Mouse (Mus musculus): ENCODE measurements around the gene Unk. TPM values are rescaled to one million over a fixed set of nuclear protein-coding genes. Genes with fewer than 3 reads are reported as not detected.

The Unk gene
- polyA plus RNA-seq, 1 experiment from 2014 or later = 49.1 TPM

DNA sequence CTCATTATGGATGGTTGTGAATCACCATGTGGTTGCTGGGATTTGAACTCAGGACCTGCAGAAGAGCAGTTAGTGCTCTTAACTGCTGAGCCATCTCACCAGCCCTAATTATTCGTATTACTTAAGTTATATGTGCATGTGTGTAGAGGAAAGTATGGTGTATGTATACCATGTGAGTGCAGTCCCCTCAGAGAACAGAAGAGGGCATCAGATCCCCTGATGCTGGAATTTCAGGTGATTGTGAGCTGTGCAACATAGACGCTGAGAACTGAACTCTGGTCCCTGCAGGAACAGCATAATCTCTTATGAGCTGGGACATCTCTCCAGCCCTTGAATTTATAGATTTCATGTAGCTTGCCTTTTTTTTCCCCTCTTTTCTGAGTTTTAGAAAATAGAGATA lies 11.7 kb downstream of the Unk start:
- no peaks in the 10 kb centered on the region for H3K9me3 ChIP-seq (replicated peaks)
- peaks cover 52% of the 10 kb centered on the region for H3K36me3 ChIP-seq
- H3K27me3 ChIP-seq = no peaks in the 10 kb centered on the region
- ATAC-seq (ENCODE audit: low FRiP score) = no peak
- 98% methylated on average over 2 of the region's 2 CpGs for WGBS
- H3K4me2 ChIP-seq (replicated peaks) = no peak overlapping the region
- no peak overlapping the region for H3K27ac ChIP-seq
- H3K4me1 ChIP-seq = no peaks in the 10 kb centered on the region
- H3K9ac ChIP-seq = no peak overlapping the region
- H3K4me3 ChIP-seq = no peak overlapping the region

DNA sequence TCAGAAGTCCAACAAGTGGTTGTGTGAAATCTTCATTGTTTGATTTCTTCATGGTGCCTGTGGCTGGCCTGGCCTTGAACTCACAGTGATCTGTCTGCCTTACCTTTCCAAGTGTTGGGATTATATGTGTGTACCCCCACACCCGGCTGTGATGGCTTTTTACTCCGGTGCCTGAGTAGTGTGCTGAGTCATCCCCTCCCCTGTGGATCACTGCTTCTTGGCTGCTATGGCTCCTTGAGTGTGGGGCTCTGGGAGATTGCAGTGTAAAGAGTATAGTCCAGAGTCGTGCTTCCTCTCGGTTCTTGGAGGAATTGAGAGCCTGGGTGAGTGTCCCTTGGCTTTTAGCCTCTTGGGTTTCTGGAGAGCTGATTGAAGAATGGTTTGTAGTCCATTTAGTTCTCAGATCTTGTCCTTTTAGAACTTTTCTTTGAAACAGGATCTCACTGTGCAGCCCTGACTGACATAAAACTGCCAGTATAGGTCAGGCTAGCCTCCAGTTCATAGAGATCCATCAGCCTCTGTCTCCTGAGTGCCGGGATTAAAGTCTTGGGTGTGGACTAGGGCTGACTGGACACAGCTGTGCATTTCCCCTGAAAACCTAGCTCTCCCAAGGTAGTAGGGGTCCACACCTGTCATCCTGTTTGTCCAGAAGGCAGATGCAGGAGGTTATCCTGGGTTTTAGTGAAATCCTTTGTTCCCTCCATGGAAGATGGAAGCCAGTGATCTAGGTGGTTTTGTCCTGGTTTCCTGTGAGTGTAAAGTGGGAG lies 12.4 kb downstream of the Unk start:
- H3K4me1 ChIP-seq = no peaks in the 10 kb centered on the region
- no peaks in the 10 kb centered on the region for H3K27me3 ChIP-seq
- peaks cover 58% of the 10 kb centered on the region for H3K36me3 ChIP-seq
- ATAC-seq (ENCODE audit: low FRiP score) = no peak
- H3K9me3 ChIP-seq (replicated peaks) = no peaks in the 10 kb centered on the region
- WGBS = 89% methylated on average over 5 of the region's 5 CpGs
- no peak overlapping the region for H3K27ac ChIP-seq
- no peak overlapping the region for H3K9ac ChIP-seq
- H3K4me3 ChIP-seq = no peak overlapping the region
- H3K4me2 ChIP-seq (replicated peaks) = no peak overlapping the region

DNA sequence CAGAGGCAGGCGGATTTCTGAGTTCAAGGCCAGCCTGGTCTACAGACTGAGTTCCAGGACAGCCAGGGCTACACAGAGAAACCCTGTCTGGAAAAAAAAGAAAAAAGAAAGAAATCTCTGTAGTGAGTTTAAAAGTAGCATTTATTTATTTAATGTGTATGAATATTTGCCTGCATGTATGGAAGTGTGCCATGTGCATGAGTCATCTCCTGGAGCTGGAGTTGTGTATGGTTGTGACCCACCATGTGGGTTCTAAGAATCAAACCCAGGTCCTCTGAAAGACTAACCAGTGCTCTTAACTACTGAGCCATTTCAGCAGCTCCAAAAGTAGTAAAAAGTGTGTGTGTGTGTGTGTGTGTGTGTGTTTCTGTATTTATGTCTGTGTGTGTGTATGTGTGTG lies 13.2 kb downstream of the Unk start:
- H3K27ac ChIP-seq = no peak overlapping the region
- H3K36me3 ChIP-seq = peaks cover 64% of the 10 kb centered on the region
- H3K27me3 ChIP-seq = no peaks in the 10 kb centered on the region
- no peaks in the 10 kb centered on the region for H3K9me3 ChIP-seq (replicated peaks)
- 88% methylated on average over 1 of the region's 1 CpGs for WGBS
- H3K4me2 ChIP-seq (replicated peaks) = no peak overlapping the region
- H3K4me3 ChIP-seq = no peak overlapping the region
- no peak overlapping the region for H3K9ac ChIP-seq
- ATAC-seq (ENCODE audit: low FRiP score) = no peak
- H3K4me1 ChIP-seq = no peaks in the 10 kb centered on the region

DNA sequence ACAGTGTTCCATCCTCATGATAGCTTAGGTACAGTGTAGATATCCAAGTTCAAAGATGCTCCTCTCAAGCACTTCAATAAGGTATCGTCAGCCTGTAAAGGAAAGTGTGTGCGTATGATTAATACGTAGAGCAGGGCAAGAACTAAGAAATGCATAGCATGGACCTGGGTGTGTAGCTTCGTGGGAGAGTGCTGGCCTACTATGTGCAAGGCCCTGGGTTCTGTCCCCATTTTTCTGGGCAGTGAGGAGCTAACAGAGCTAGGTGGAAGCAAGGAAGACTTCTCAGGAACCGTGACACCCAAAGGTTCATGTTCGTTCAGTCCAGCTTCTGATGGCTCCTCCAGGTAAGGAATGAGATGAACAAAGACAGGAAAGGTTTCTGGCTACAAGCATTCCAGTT lies 15.1 kb downstream of the Unk start:
- Histone ChIP-seq H3K36me3 (peaks cover 66% of the 10 kb centered on the region), H3K9me3 (replicated peaks) (no peaks in the 10 kb centered on the region), H3K27ac (no peak overlapping the region), H3K27me3 (no peaks in the 10 kb centered on the region), H3K4me1 (no peaks in the 10 kb centered on the region), H3K9ac (no peak overlapping the region), H3K4me3 (no peak overlapping the region), H3K4me2 (replicated peaks) (no peak overlapping the region)
- WGBS = 97% methylated on average over 6 of the region's 6 CpGs
- no peak for ATAC-seq (ENCODE audit: low FRiP score)

DNA sequence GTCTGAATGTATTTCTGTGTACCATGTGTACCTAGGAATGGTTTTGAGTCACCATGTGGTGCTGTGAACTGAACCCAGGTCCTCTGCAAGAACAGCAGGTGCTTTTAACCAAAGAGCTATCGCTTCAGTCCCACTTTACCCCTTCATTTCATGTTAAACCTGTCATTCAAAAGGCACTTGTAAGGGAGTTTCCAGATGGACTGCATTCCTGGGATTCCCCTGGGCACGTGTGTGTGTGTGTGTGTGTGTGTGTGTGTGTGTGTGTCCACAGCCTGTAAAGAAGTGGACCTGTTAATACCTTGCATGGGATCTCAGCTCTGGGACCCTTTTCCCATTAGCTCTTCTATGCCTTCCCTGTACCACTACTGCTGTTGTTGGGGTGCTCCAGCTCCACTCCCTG lies 19.5 kb downstream of the Unk start:
- Histone ChIP-seq H3K4me2 (replicated peaks) (no peak overlapping the region), H3K9ac (no peak overlapping the region), H3K4me3 (no peak overlapping the region), H3K4me1 (no peaks in the 10 kb centered on the region), H3K27me3 (no peaks in the 10 kb centered on the region), H3K27ac (no peak overlapping the region), H3K9me3 (replicated peaks) (no peaks in the 10 kb centered on the region), H3K36me3 (peaks cover 92% of the 10 kb centered on the region)
- no peak for ATAC-seq (ENCODE audit: low FRiP score)
- 87% methylated on average over 2 of the region's 2 CpGs for WGBS

DNA sequence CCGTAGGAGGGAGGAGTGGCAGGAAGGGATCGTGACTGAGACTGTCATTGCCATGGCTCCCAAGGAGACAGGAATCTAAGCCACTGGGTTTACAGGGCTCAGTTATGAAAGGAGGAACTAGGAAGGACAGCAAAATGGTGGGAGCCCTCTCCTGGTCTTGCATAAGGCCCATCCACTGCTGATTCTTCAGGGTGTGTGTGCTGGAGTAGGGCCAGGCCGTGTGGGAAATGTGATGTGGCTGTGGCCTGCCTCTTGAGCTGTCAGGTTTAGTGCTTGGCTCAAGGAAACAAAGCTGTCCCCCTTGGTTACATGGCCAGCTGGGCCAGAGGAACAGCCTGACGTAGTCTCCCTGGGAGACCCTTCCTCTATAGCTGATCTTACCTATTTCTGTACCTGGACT lies 20.1 kb downstream of the Unk start:
- no peak for ATAC-seq (ENCODE audit: low FRiP score)
- Histone ChIP-seq H3K4me1 (no peaks in the 10 kb centered on the region), H3K4me3 (no peak overlapping the region), H3K4me2 (replicated peaks) (no peak overlapping the region), H3K9ac (no peak overlapping the region), H3K9me3 (replicated peaks) (no peaks in the 10 kb centered on the region), H3K27me3 (no peaks in the 10 kb centered on the region), H3K27ac (no peak overlapping the region), H3K36me3 (peaks cover 93% of the 10 kb centered on the region)
- 90% methylated on average over 4 of the region's 4 CpGs for WGBS

DNA sequence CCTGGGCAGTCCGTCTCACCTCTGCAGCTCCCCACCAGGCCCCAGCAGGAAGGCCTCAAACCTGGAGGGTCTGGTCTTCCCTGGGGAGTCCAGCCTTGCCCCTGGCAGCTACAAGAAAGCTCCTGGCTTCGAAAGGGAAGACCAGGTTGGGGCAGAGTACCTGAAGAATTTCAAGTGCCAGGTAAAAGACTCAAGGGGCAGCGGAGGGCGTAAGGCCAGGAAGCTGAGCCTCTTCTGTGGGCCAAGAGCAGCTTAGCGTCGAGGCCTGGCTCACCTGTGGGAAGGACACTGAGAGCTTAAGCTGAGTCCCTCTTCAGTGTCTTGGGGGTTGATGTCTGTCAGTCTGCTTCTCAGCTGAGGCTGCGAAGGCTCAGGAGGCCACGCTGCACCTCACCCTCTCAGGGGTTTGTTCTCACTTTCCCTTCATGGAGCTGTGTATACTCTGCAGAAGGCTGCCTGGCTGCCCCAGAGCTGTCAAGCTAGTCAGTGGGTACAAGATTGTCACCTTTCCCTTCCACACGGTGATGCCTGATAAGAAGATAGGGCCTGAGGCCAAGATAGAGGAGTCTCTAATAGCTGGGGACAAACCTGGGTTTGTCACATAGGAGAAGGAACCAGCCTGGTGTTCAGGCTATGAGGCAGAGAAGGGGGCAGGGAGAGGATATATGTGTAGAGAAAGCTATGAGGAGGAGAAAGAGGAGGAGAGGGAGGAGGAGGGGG lies 23.5 kb downstream of the Unk start:
- Histone ChIP-seq H3K9ac (no peak overlapping the region), H3K27ac (no peak overlapping the region), H3K9me3 (replicated peaks) (no peaks in the 10 kb centered on the region), H3K4me1 (no peaks in the 10 kb centered on the region), H3K4me3 (no peak overlapping the region), H3K4me2 (replicated peaks) (no peak overlapping the region), H3K27me3 (no peaks in the 10 kb centered on the region), H3K36me3 (peaks cover 100% of the 10 kb centered on the region)
- no peak for ATAC-seq (ENCODE audit: low FRiP score)
- WGBS = 95% methylated on average over 9 of the region's 9 CpGs

DNA sequence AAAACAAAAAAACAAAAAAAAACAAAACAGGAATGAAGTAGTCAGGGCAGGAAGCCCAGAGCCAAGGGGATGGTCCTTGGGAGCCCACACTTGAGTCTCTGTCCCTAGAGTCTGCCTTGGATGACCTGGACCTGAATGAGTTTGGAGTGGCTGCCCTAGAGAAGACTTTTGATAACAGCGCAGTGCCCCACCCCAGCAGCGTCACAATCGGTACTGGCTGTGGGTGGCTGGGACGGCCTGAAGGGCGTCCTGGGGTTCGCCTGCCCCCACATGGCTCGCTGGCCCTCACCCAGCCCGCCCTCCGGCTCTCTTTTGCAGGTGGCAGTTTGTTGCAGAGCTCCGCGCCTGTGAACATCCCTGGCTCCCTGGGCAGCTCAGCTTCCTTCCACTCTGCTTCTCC lies 25.8 kb downstream of the Unk start:
- no peaks in the 10 kb centered on the region for H3K9me3 ChIP-seq (replicated peaks)
- H3K9ac ChIP-seq = no peak overlapping the region
- H3K36me3 ChIP-seq = peaks cover 100% of the 10 kb centered on the region
- WGBS = 95% methylated on average over 11 of the region's 11 CpGs
- no peak overlapping the region for H3K27ac ChIP-seq
- H3K4me1 ChIP-seq = no peaks in the 10 kb centered on the region
- ATAC-seq (ENCODE audit: low FRiP score) = no peak
- H3K27me3 ChIP-seq = no peaks in the 10 kb centered on the region
- H3K4me2 ChIP-seq (replicated peaks) = no peak overlapping the region
- H3K4me3 ChIP-seq = no peak overlapping the region

DNA sequence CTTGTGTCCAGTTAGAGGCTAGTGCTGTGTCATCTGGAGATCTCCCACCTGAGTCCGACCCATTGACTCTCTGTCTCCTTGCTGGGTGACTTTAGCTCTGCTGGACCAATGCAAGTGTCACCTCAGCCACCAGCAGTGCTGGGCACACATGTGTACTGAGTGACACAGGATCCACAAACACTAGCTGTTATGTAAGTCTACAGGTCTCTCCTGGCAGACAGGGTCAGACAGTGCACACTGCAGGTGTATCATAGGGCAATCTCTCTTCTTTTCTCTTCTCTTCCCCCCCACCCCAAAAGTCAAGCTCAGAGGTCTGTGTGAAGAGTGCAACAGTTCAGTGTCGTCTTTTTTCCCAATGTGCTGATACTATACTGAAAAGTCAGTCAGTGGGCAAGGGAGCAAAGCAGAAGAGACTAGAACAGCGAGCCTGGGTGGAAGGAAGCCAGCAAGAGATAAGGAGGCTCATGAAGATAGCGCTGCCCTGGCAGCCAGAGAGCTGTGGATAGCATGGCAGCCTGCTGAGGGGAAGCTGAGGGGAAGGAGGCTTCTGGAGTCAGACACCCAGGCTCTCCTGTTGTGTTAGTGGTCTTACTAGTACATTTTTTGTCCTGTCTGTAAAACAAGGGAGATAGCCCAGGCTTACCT lies 27.2 kb downstream of the Unk start:
- no peak overlapping the region for H3K4me2 ChIP-seq (replicated peaks)

DNA sequence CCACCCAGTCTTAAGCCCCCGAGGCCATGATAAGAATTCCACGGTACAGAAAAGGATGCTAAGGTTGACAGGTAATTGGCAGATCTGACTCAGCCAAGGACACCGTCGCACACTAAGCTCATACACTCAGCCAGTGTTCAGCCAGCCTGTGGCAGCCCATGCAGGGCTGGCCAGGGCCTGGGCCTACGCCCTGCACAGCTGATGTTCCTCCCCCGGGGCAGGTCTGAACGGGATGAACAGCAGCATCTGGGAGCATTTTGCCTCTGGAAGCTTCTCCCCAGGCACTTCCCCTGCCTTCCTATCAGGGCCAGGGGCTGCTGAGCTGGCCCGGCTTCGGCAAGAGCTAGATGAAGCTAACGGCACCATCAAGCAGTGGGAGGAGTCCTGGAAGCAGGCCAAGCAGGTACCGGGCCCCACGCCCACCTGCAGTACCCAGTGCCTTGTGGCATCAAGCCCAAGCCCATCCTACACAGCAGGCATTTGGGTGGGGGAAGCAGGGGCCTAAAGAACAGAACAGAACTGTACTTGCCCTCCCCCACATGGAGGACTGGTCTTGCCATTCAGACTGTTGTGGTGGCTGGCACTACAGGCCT lies 28.0 kb downstream of the Unk start:
- Histone ChIP-seq H3K36me3 (peaks cover 92% of the 10 kb centered on the region), H3K4me2 (replicated peaks) (no peak overlapping the region), H3K9me3 (replicated peaks) (no peaks in the 10 kb centered on the region), H3K4me1 (0 out of 2 replicates have a peak, but pooled peaks cover 4% of the 10 kb centered on the region), H3K27ac (no peak overlapping the region), H3K4me3 (no peak overlapping the region), H3K27me3 (no peaks in the 10 kb centered on the region), H3K9ac (no peak overlapping the region)
- WGBS = 84% methylated on average over 12 of the region's 12 CpGs
- ATAC-seq (ENCODE audit: low FRiP score) = no peak

More for the DNA sequence above, 27.2 kb downstream of the Unk start:
- H3K4me1 ChIP-seq = 0 out of 2 replicates have a peak, but pooled peaks cover 3% of the 10 kb centered on the region
- peaks cover 99% of the 10 kb centered on the region for H3K36me3 ChIP-seq
- no peaks in the 10 kb centered on the region for H3K9me3 ChIP-seq (replicated peaks)
- no peak overlapping the region for H3K9ac ChIP-seq
- no peak overlapping the region for H3K4me3 ChIP-seq
- H3K27ac ChIP-seq = no peak overlapping the region
- H3K27me3 ChIP-seq = no peaks in the 10 kb centered on the region
- 92% methylated on average over 4 of the region's 4 CpGs for WGBS
- ATAC-seq (ENCODE audit: low FRiP score) = no peak

DNA sequence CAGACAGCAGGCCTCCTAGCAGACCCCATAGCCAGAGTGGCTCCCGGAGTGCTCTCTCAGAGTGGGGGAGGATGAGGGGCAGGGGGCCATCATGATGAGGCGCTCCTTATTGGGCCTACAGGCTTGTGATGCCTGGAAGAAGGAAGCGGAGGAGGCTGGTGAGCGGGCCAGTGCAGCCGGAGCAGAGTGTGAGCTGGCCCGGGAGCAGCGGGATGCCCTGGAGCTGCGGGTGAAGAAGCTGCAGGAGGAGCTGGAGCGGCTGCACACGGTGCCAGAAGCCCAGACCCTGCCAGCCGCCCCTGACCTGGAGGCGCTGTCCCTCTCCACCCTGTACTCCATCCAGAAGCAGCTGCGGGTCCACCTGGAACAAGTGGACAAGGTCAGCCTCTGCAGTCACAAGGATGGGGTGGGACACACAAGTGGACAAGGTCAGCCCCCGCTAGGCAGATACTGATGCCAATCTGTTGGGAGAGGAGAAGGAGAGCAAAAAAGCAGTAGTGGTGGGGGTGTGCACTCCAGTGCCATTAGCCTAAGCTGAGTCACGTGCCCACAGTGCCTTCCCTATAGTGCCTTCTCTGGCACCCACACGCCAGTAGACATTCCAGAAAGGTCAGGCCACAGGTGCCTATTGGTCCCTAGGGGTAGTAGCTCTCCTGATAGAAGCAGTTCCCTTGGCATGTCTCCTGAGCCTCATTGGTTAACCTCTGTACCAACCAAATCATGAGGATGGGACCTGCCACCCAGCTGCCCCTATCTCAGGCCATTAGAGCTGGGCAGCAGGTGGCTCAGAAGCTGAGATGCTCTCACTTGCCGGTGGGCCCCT lies 29.0 kb downstream of the Unk start:
- Histone ChIP-seq H3K36me3 (peaks cover 83% of the 10 kb centered on the region), H3K4me1 (0 out of 2 replicates have a peak, but pooled peaks cover 4% of the 10 kb centered on the region), H3K9me3 (replicated peaks) (no peaks in the 10 kb centered on the region), H3K4me3 (no peak overlapping the region), H3K4me2 (replicated peaks) (no peak overlapping the region), H3K27ac (no peak overlapping the region), H3K9ac (no peak overlapping the region), H3K27me3 (no peaks in the 10 kb centered on the region)
- ATAC-seq (ENCODE audit: low FRiP score) = no peak
- 94% methylated on average over 17 of the region's 17 CpGs for WGBS

DNA sequence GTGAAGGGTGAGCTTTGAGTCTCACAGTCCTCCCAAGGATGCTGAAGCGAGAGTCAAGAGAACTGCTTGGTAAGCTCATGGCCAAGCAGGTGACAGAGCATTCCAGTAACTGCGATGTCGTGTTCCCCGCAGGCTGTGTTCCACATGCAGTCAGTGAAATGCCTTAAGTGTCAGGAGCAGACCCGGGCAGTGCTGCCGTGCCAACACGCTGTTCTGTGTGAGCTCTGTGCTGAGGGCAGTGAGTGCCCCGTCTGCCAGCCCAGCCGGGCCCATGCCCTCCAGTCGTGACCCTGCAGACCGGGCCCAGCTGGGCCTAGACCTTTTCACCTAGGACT lies 29.5 kb downstream of the Unk start:
- 95% methylated on average over 11 of the region's 11 CpGs for WGBS
- Histone ChIP-seq H3K4me1 (0 out of 2 replicates have a peak, but pooled peaks cover 4% of the 10 kb centered on the region), H3K4me2 (replicated peaks) (no peak overlapping the region), H3K27me3 (no peaks in the 10 kb centered on the region), H3K27ac (no peak overlapping the region), H3K36me3 (peaks cover 77% of the 10 kb centered on the region), H3K9ac (no peak overlapping the region), H3K9me3 (replicated peaks) (no peaks in the 10 kb centered on the region), H3K4me3 (no peak overlapping the region)
- ATAC-seq (ENCODE audit: low FRiP score) = no peak
